Mouse (Mus musculus): Measurements from ENCODE around the gene Fam129c. TPM values are rescaled to one million over a fixed set of nuclear protein-coding genes. Genes with fewer than 3 reads are reported as not detected.

The Fam129c gene
- polyA plus RNA-seq (2012; rRNA removed), result 2.2 and 3.9 TPM in 2 replicates

DNA sequence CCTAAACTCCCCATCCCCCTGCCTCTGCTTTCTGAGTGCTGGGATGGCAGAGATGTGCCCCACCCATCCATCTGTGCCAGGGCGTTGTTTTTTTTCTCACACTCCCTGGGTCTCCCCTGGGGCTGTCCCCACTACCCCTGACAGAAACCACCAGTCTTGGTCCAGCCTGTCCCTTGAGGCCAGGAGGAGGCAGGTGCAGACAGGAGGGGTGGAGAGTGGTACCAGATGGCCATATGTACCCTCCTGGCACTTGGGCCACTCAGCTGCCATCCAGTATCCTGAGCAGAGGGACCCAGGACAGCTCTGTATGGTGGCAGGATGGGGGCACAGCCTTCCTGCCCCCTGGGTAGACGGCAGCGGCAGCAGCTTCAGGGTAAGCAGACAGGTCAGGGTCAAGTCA is at the start of gene Fam129c:
Gene Fam129c (plus strand): TSS at position 198 of the 400 bp plus-strand sequence.
- Histone ChIP-seq H3K4me1 (ENCODE audit: control insufficient read depth, insufficient read depth, low read length) (peaks cover 10% of the 10 kb centered on the region), H3K27ac (ENCODE audit: control insufficient read depth, insufficient read depth, low read depth, low read length) (no peak within 1 kb of the TSS)
- TF ChIP-seq CTCF (IDR thresholded peaks at IDR 0.05; ENCODE audit: control insufficient read depth, insufficient read depth, insufficient replicate concordance, low read depth, low read length), result no peak
- TF ChIP-seq POLR2A (IDR thresholded peaks at IDR 0.05; ENCODE audit: control insufficient read depth, low read depth, low read length), result no peak

GRCm38 (mm10) chr8:71550754-71551153 is 46.7 kb upstream of the Fam129c start:
- Histone ChIP-seq H3K27ac (ENCODE audit: control insufficient read depth, insufficient read depth, low read depth, low read length) (no peak overlapping the region), H3K27me3 (ENCODE audit: control insufficient read depth, insufficient read depth, low read length) (no peaks in the 10 kb centered on the region), H3K4me3 (ENCODE audit: control insufficient read depth, low read depth, low read length) (no peak overlapping the region), H3K36me3 (ENCODE audit: control insufficient read depth, insufficient read depth, low read length) (no peaks in the 10 kb centered on the region), H3K4me1 (ENCODE audit: control insufficient read depth, insufficient read depth, low read length) (peaks cover 6% of the 10 kb centered on the region)
- TF ChIP-seq CTCF (IDR thresholded peaks at IDR 0.05; ENCODE audit: control insufficient read depth, insufficient read depth, insufficient replicate concordance, low read depth, low read length) (no peak), POLR2A (IDR thresholded peaks at IDR 0.05; ENCODE audit: control insufficient read depth, low read depth, low read length) (no peak)

More for the DNA sequence above, at the start of gene Fam129c:
- no peaks in the 10 kb centered on the region for H3K36me3 ChIP-seq (ENCODE audit: control insufficient read depth, insufficient read depth, low read length)
- H3K27me3 ChIP-seq (ENCODE audit: control insufficient read depth, insufficient read depth, low read length), result no peaks in the 10 kb centered on the region
- no peak within 1 kb of the TSS for H3K4me3 ChIP-seq (ENCODE audit: control insufficient read depth, low read depth, low read length)

- H3K36me3 ChIP-seq (ENCODE audit: control insufficient read depth, insufficient read depth, low read length), result no peaks in the 10 kb centered on the region
- peaks cover 6% of the 10 kb centered on the region for H3K4me1 ChIP-seq (ENCODE audit: control insufficient read depth, insufficient read depth, low read length)
- H3K27me3 ChIP-seq (ENCODE audit: control insufficient read depth, insufficient read depth, low read length), result no peaks in the 10 kb centered on the region
- TF ChIP-seq CTCF (IDR thresholded peaks at IDR 0.05; ENCODE audit: control insufficient read depth, insufficient read depth, insufficient replicate concordance, low read depth, low read length) (no peak), POLR2A (IDR thresholded peaks at IDR 0.05; ENCODE audit: control insufficient read depth, low read depth, low read length) (no peak)
- no peak overlapping the region for H3K27ac ChIP-seq (ENCODE audit: control insufficient read depth, insufficient read depth, low read depth, low read length)
- H3K4me3 ChIP-seq (ENCODE audit: control insufficient read depth, low read depth, low read length), result no peak overlapping the region
Observed at GRCm38 (mm10) chr8:71552770-71553169, 44.7 kb upstream of the Fam129c start.

- H3K4me1 ChIP-seq (ENCODE audit: control insufficient read depth, insufficient read depth, low read length), result peaks cover 10% of the 10 kb centered on the region
- peak overlapping the region; percentile 27; the same call in 1 of the 2 replicates for H3K4me3 ChIP-seq (ENCODE audit: control insufficient read depth, low read depth, low read length)
- H3K36me3 ChIP-seq (ENCODE audit: control insufficient read depth, insufficient read depth, low read length), result no peaks in the 10 kb centered on the region
- TF ChIP-seq CTCF (IDR thresholded peaks at IDR 0.05; ENCODE audit: control insufficient read depth, insufficient read depth, insufficient replicate concordance, low read depth, low read length) (no peak), POLR2A (IDR thresholded peaks at IDR 0.05; ENCODE audit: control insufficient read depth, low read depth, low read length) (no peak)
- no peak overlapping the region for H3K27ac ChIP-seq (ENCODE audit: control insufficient read depth, insufficient read depth, low read depth, low read length)
- H3K27me3 ChIP-seq (ENCODE audit: control insufficient read depth, insufficient read depth, low read length), result no peaks in the 10 kb centered on the region
Observed at GRCm38 (mm10) chr8:71554001-71554400, 43.4 kb upstream of the Fam129c start.

DNA sequence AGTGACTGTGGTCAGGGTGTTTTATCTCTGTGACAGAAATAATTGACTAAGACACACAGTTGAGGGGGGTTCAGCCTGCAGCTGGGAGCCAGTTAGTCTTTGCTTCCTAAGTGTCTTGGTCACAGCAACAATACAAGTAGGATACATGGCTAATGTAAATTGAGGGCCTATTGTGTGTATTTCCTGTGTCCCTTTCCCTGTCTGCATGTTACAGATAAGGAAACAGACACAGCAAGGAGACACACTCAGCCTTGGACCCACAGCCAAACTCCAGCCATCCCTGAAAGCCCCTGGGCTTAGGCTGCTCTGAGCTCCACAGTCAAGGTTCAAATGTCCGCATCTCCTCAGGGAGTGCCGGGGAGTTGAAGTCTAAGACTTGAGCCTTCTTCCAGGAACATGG is 42.8 kb upstream of the Fam129c start:
- Histone ChIP-seq H3K36me3 (ENCODE audit: control insufficient read depth, insufficient read depth, low read length) (no peaks in the 10 kb centered on the region), H3K27me3 (ENCODE audit: control insufficient read depth, insufficient read depth, low read length) (no peaks in the 10 kb centered on the region), H3K27ac (ENCODE audit: control insufficient read depth, insufficient read depth, low read depth, low read length) (no peak overlapping the region), H3K4me3 (ENCODE audit: control insufficient read depth, low read depth, low read length) (peak overlapping the region; percentile 27; the same call in 1 of the 2 replicates), H3K4me1 (ENCODE audit: control insufficient read depth, insufficient read depth, low read length) (peaks cover 13% of the 10 kb centered on the region)
- TF ChIP-seq CTCF (IDR thresholded peaks at IDR 0.05; ENCODE audit: control insufficient read depth, insufficient read depth, insufficient replicate concordance, low read depth, low read length), result no peak
- TF ChIP-seq POLR2A (IDR thresholded peaks at IDR 0.05; ENCODE audit: control insufficient read depth, low read depth, low read length), result no peak

DNA sequence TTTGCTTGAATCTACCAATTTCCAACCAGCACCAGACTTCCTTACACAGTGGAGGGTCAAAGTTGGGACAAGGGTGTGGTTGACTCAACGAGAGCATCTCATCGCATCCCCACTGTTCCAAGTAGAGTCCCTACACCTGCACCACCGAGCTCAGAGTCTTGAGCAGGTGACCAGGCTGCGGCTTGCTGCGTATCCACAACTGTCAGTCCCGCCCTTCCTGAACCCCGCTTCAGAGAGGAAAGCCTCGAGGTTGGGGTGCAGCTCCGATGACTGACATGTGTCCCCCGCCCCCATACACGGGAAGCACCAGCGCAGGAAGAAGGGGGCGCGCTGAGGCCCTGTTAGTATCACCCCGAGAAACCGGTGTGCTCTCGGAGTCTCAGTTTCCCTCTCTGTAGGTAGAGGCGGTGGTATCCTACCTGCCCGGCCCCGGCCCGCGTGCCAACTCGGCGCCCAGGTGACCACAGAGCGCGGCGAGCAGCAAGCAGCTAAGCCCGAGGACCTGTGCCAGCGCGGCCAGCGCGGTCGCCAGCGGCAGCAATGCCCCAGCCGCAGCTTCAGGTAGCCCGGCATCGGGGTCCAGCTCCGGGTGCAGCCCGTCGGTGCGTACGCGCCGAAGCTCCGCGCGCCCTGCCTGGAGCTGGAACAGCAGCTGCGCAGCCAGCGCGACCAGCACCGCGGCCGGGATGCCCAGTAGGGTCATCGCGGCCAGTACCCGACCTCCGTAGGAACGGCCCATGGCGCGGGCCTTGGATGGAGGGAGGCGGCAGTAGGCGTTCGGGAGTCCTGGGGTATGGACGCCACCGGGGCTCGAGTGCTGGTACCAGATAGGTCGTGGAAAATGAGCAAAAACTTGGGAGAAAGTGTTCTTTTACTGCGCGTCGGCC is 39.1 kb upstream of the Fam129c start, which contains the start of gene Tmem221:
Gene Tmem221 (minus strand): TSS at position 801 of the 887 bp plus-strand sequence.
- Histone ChIP-seq H3K4me3 (ENCODE audit: control insufficient read depth, low read depth, low read length) (peak within 1 kb of the TSS; percentile 40), H3K4me1 (ENCODE audit: control insufficient read depth, insufficient read depth, low read length) (peaks cover 22% of the 10 kb centered on the region), H3K27ac (ENCODE audit: control insufficient read depth, insufficient read depth, low read depth, low read length) (no peak within 1 kb of the TSS), H3K27me3 (ENCODE audit: control insufficient read depth, insufficient read depth, low read length) (no peaks in the 10 kb centered on the region), H3K36me3 (ENCODE audit: control insufficient read depth, insufficient read depth, low read length) (no peaks in the 10 kb centered on the region)
- TF ChIP-seq CTCF (IDR thresholded peaks at IDR 0.05; ENCODE audit: control insufficient read depth, insufficient read depth, insufficient replicate concordance, low read depth, low read length) (no peak), POLR2A (IDR thresholded peaks at IDR 0.05; ENCODE audit: control insufficient read depth, low read depth, low read length) (no peak)

DNA sequence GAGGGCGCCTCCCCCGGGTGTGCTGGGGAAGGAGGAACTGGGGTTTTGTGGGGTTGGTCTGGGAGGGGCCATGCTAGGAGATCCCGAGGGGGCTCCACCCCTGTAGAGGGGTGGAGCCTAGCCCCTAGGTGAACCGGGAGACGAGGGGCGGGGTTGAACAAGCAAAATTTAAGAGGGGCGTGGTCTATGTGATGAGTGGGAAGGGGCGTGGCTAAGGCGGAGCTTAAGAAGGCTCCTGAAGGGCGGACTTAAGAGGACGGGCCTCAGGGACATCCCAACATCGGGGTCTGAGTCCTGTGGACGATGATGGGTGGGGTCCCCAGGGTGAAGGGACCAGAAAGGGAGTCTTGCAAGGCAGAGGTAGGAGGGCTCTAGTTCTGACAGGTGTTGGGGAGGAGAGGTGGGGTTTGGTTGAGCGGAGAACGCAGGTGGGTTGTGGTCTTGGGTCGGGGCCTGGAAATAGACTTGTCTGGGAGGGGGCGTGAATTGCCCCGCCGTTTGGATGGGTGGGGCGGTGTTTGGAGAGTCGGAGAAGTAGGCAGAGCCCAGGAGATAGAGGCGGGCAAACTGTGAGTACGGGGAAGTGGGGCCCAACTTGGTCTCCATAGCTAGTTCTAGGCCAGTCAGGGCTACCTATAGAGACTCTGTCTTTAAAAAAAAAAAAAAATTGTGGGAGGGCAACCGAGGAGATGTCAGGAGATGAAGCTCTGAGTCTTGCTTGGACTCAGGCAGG is 38.3 kb upstream of the Fam129c start:
- Histone ChIP-seq H3K36me3 (ENCODE audit: control insufficient read depth, insufficient read depth, low read length) (no peaks in the 10 kb centered on the region), H3K4me3 (ENCODE audit: control insufficient read depth, low read depth, low read length) (peak overlapping the region; percentile 40), H3K27ac (ENCODE audit: control insufficient read depth, insufficient read depth, low read depth, low read length) (no peak overlapping the region), H3K27me3 (ENCODE audit: control insufficient read depth, insufficient read depth, low read length) (no peaks in the 10 kb centered on the region), H3K4me1 (ENCODE audit: control insufficient read depth, insufficient read depth, low read length) (peaks cover 21% of the 10 kb centered on the region)
- no peak for TF ChIP-seq POLR2A (IDR thresholded peaks at IDR 0.05; ENCODE audit: control insufficient read depth, low read depth, low read length)
- TF ChIP-seq CTCF (IDR thresholded peaks at IDR 0.05; ENCODE audit: control insufficient read depth, insufficient read depth, insufficient replicate concordance, low read depth, low read length), result no peak
